Mouse (Mus musculus): ENCODE results near the gene Cactin.

Cactin gene

GRCm38 (mm10) chr10:81366477-81367206 is 45.7 kb downstream of the Cactin start:
- DNase-seq, result no peak

GRCm38 (mm10) chr10:81367207-81367495 is 46.2 kb downstream of the Cactin start:
- DNase-seq, result no peak

DNA sequence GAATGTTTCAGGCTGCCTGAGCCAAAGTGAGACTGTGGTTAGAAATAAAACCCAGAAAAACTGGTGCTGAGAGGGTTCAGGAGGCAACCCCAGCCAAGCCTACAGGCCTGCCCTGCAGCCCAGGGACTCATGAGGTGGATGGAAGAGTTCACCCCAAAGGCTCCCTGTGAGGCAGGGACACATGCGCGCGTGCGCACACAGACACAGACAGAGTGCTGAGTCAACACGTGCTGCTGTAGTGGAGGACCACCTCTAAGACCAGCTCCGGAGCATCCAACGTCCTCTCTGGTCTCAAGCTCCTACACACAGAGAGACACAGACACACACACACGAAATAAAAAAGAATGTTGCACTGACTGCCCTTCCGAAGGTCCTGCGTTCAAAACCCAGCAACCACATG is 54.4 kb downstream of the Cactin start:
- DNase-seq, result no peak

Measured in cerebellum, adult 8-10 months (tissue).